Mouse (Mus musculus) MEL (cell line): Measurements from ENCODE around the gene Prr12.

Experiments
- CHD2 ChIP-seq: IDR thresholded peaks from 2 replicates; pipeline ENCODE4 v1.6.1; 2011; ENCODE audit warnings: low read length, improper control_type of control experiment
- CTCF ChIP-seq, 3 experiments: IDR thresholded peaks in 2 of 3; conservative IDR thresholded peaks in 1 of 3; 2 replicates each; pipeline ENCODE4 v1.5.1; 2011 to 2012; ENCODE audit warnings: low read length in 3 of 3, low read depth in 2 of 3, mild to moderate bottlenecking in 2 of 3, improper control_type of control experiment in 1 of 3, inconsistent platforms in 1 of 3, mixed read lengths in 1 of 3, moderate library complexity in 1 of 3; ENCODE audit not compliant: control insufficient read depth in 1 of 3, insufficient read depth in 1 of 3, poor library complexity in 1 of 3, severe bottlenecking in 1 of 3
- E2F4 ChIP-seq: IDR thresholded peaks from 2 replicates; pipeline ENCODE4 v1.6.1; 2011; ENCODE audit warnings: low read depth, low read length, improper control_type of control experiment, borderline replicate concordance
- EP300 ChIP-seq, 2 experiments: IDR thresholded peaks; 2 replicates each; pipeline ENCODE4 v1.6.1; 2011; ENCODE audit warnings: improper control_type of control experiment in 2 of 2, low read length in 2 of 2, low read depth in 1 of 2, mild to moderate bottlenecking in 1 of 2
- HCFC1 ChIP-seq: IDR thresholded peaks from 2 replicates; pipeline ENCODE4 v1.6.1; 2012; ENCODE audit warnings: low read depth, mild to moderate bottlenecking, inconsistent platforms, low read length, improper control_type of control experiment, moderate library complexity
- MEF2A ChIP-seq: IDR thresholded peaks from 2 replicates; pipeline ENCODE4 v1.6.1; 2014; ENCODE audit warnings: low read depth, mild to moderate bottlenecking, inconsistent platforms, low read length, improper control_type of control experiment; ENCODE audit not compliant: poor library complexity, insufficient replicate concordance, severe bottlenecking; ENCODE audit errors: extremely low read depth
- NRF1 ChIP-seq: IDR thresholded peaks from 2 replicates; pipeline ENCODE4 v1.6.1; 2014; ENCODE audit warnings: low read depth, mild to moderate bottlenecking, inconsistent platforms, low read length, improper control_type of control experiment, moderate library complexity; ENCODE audit not compliant: poor library complexity, insufficient read depth, severe bottlenecking
- POLR2A ChIP-seq, 2 experiments: IDR thresholded peaks; 2 replicates each; pipeline ENCODE4 v1.6.1; 2011 to 2012; ENCODE audit warnings: low read length in 2 of 2, mild to moderate bottlenecking in 2 of 2, control low read depth in 1 of 2, improper control_type of control experiment in 1 of 2, low read depth in 1 of 2, moderate library complexity in 1 of 2; ENCODE audit not compliant: control insufficient read depth in 1 of 2, insufficient read depth in 1 of 2, poor library complexity in 1 of 2
- POLR2AphosphoS5 ChIP-seq: IDR thresholded peaks from 2 replicates; pipeline ENCODE4 v1.6.1; 2012; ENCODE audit warnings: low read depth, borderline replicate concordance, mild to moderate bottlenecking, inconsistent platforms, low read length, moderate library complexity, mixed read lengths
- RAD21 ChIP-seq: IDR thresholded peaks from 2 replicates; pipeline ENCODE4 v1.6.1; 2011; ENCODE audit warnings: mild to moderate bottlenecking, low read depth, low read length, improper control_type of control experiment
- TAL1 ChIP-seq: IDR thresholded peaks from 2 replicates; pipeline ENCODE4 v1.6.1; 2012; ENCODE audit warnings: mild to moderate bottlenecking, inconsistent platforms, low read length, moderate library complexity, mixed read lengths
- TCF12 ChIP-seq: IDR thresholded peaks from 2 replicates; pipeline ENCODE4 v1.6.1; 2014; ENCODE audit warnings: low read depth, mild to moderate bottlenecking, inconsistent platforms, low read length, improper control_type of control experiment, moderate library complexity
- UBTF ChIP-seq: IDR thresholded peaks from 2 replicates; pipeline ENCODE4 v1.6.1; 2012; ENCODE audit warnings: low read depth, mild to moderate bottlenecking, inconsistent platforms, low read length, improper control_type of control experiment, moderate library complexity, borderline replicate concordance; ENCODE audit not compliant: insufficient read depth
- USF1 ChIP-seq: IDR thresholded peaks from 2 replicates; pipeline ENCODE4 v1.6.1; 2014; ENCODE audit warnings: low read depth, mild to moderate bottlenecking, inconsistent platforms, low read length, improper control_type of control experiment, moderate library complexity

DNA sequence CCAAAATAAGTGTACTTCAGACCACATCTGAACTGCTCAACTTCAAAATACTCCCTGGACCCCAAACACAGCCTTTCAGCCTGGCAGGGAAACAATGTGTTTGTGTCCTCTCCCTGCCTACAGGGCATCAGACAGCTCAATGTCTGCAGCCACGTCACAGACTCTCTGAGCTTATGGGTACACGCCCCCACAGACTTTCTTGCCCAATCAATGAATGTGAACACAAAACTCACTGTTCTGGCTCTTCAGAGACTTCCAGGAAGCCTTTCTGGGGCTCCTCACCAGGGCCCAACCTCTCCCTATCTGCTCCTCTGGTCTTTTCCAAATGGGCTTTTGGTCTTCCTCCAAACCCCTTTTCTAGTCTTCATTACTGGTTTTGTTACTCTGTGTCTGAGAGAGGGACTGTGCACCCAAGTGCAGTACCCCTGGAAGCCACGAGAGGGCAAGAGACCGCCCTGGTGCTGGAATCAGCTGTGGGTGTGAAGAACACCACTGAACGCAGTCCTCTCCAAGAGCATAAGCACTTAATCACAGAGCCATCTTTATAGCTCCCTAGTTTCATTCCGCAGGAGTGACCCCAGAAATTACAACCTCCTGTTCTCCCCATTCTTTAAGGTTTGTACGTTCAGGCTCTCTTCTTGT is 14.8 kb downstream of the Prr12 start:
- TF ChIP-seq E2F4: no peak
- TF ChIP-seq UBTF: no peak
- TF ChIP-seq HCFC1: no peak
- TF ChIP-seq TCF12: no peak
- TF ChIP-seq CTCF (IDR thresholded peaks at IDR 0.05 in 2 of 3, conservative IDR thresholded peaks at IDR 0.05 in 1 of 3; ENCODE audit: control insufficient read depth in 1 of 3, insufficient read depth in 1 of 3, low read depth in 2 of 3, low read length in 3 of 3, poor library complexity in 1 of 3, severe bottlenecking in 1 of 3): peak; percentile 81 to 93 (median 82)
- TF ChIP-seq POLR2A (IDR thresholded peaks at IDR 0.05; ENCODE audit: control insufficient read depth in 1 of 2, insufficient read depth in 1 of 2, low read depth in 1 of 2, low read length in 2 of 2, poor library complexity in 1 of 2): no peak
- no peak for TF ChIP-seq USF1
- TF ChIP-seq MEF2A: no peak
- TF ChIP-seq POLR2AphosphoS5: no peak
- TF ChIP-seq EP300 (IDR thresholded peaks at IDR 0.05; ENCODE audit: low read depth in 1 of 2, low read length in 2 of 2): no peak
- no peak for TF ChIP-seq TAL1
- no peak for TF ChIP-seq CHD2
- TF ChIP-seq RAD21: peak; percentile 55
- TF ChIP-seq NRF1: no peak
